Mouse (Mus musculus): ENCODE results near the gene Idh3b. TPM values are rescaled to one million over a fixed set of nuclear protein-coding genes. Genes with fewer than 3 reads are reported as not detected.

The Idh3b gene
- 328 and 458 TPM in 2 replicates for polyA plus RNA-seq (2012; rRNA removed; ENCODE audit: low replicate concordance)

DNA sequence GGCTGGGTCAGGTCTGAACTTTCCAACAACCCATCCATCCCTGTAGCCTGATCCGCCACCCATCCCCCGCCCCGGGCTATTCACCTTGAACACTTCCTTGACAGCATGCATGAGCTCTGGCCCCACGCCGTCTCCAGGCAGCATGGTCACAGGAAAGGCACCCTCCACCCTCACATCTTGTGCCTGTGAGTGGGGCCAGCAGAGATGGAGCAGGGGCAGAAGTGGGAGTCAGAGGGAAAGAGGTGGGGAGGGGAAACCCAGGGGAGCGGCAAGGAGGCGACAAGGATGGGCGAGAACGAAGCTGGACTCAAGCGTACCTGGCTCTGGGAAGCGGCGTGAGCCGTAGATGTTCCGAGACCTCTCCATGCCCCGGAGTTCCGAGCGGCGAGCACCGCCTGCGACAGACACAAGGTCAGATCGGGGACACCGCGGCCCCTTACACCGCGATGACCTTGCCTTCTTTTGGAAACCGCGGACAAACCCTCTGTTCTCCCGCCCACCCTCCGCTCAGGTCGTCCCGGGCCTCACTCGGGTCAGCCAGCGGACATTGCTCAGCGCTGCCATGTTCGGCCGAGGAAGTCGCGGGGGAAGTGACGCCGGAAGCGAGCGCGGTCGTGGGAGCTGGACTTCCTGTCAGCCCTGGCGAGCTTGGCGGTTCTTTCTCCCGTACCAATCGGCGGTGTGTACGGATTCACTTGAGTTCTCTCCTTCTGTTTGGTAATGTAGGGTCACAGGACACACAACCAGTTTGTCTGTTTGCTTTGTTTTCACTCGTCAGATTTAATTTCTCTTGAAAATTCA is at the start of gene Idh3b:
Idh3b (minus strand) TSS at position 694 of the 801 bp plus-strand sequence.

DNA sequence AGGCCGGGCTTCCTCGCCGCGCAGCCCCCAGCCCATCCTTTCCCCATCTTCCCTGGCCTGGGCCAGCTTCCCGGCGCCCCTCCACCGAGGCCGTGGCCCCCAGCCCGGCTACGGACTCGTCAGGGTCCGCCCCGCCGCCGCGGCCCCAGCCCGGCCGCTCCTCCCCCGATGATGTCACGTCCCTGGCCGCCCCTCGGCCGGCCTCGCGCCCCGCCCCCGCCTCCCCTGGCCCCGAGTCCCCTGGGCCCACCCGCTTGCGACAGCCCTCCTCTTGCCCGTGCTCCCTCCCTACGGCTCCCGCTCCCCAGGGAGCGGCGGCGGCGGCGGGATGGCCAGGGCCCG is 10.6 kb upstream of the Idh3b start, which contains the start of gene Ebf4:
Ebf4 (plus strand) TSS at position 234 of the 342 bp plus-strand sequence.

DNA sequence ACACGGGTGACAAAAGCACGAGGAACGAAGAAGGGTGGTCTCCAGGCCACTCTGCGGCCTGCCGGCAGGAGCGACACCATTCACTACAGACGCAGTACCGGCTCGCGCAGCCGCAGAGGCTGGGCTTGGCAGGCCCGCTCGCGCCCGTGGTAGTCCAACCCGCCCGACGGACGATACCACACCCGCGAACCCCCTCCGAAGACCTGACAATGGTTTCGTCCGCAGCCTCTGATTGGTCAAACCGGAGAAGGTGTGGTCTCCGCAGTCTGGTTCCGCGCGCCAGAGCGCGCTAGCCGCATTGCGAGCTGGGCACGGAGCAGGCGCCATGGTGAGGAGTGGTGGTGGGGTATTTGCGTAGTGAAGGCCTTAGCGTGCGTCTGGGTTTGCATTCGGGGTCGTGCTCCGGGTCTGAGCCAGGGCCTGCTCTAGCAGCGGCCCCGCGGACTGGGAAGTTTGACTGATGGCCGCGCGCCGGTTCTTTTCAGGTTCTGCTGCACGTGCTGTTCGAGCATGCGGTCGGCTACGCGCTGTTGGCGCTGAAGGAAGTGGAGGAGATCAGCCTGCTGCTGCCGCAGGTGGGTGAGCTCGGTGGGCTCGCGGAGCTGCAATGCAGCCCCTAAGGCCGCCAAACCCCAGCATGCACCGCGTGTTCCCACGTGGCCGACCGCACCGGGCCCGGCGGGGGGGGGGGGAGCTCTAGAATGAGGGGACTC is 10.0 kb downstream of the Idh3b start, which contains the start of gene Nop56:
Nop56 (plus strand) TSS at position 282 of the 713 bp plus-strand sequence.

Other genes with a start within 250 kb of the Idh3b start
- 0.05 TPM in 1 of 2 replicates, not detected in the other for gene Tgm6, start 172.1 kb downstream of the Idh3b start, polyA plus RNA-seq (2012; rRNA removed; ENCODE audit: low replicate concordance)
- gene Snrpb, start 105.1 kb downstream of the Idh3b start, polyA plus RNA-seq (2012; rRNA removed; ENCODE audit: low replicate concordance) = 147 and 232 TPM in 2 replicates
- not detected in 2 replicates for gene Tmc2, start 89.4 kb downstream of the Idh3b start, polyA plus RNA-seq (2012; rRNA removed; ENCODE audit: low replicate concordance)
- gene Nop56, start 10.1 kb downstream of the Idh3b start, polyA plus RNA-seq (2012; rRNA removed; ENCODE audit: low replicate concordance) = 25.8 and 133 TPM in 2 replicates
- 1.0 and 19.0 TPM in 2 replicates for gene Ebf4, start 10.6 kb upstream of the Idh3b start, polyA plus RNA-seq (2012; rRNA removed; ENCODE audit: low replicate concordance)
- 44.3 and 58.4 TPM in 2 replicates for gene Cpxm1, start 113.0 kb upstream of the Idh3b start, polyA plus RNA-seq (2012; rRNA removed; ENCODE audit: low replicate concordance)
- gene Gm28372, start 120.7 kb upstream of the Idh3b start, polyA plus RNA-seq (2012; rRNA removed; ENCODE audit: low replicate concordance) = not detected in 2 replicates
- not detected in 2 replicates for gene 1700020A23Rik, start 120.7 kb upstream of the Idh3b start, polyA plus RNA-seq (2012; rRNA removed; ENCODE audit: low replicate concordance)
- not detected in 2 replicates for gene Tmem239, start 121.9 kb upstream of the Idh3b start, polyA plus RNA-seq (2012; rRNA removed; ENCODE audit: low replicate concordance)
- gene Vps16, start 139.8 kb upstream of the Idh3b start, polyA plus RNA-seq (2012; rRNA removed; ENCODE audit: low replicate concordance) = 65.9 and 96.8 TPM in 2 replicates
- gene Pced1a, start 140.2 kb upstream of the Idh3b start, polyA plus RNA-seq (2012; rRNA removed; ENCODE audit: low replicate concordance) = 28.9 and 48.9 TPM in 2 replicates
- gene Ptpra, start 165.7 kb upstream of the Idh3b start, polyA plus RNA-seq (2012; rRNA removed; ENCODE audit: low replicate concordance) = 84.9 and 95.5 TPM in 2 replicates

Measured in subcutaneous adipose tissue, adult 2 months (tissue).